In the genomic region with DNA sequence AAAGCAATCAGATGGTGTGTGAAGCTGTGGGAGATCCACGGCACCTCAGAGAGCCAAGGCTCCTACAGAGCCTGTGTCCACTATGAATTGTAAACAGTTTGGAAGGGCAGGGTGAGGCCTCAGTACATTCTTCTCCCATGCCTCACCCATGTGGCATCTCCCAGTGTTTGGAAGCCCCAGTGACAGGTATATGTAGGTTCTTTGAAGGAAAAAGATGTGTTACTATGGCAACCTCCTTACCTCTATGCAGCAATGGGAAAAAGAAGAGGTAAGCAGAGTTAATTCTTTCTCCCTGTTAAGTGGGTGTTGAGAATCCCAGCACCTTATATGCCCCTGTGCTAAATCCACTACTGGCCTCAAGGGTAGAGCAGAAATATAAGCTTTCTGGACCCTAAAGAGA, we compare ENCODE assay signal across 23 mouse cellular contexts.
"Had no signal": no experiment of that assay in that cellular context is flagged by ENCODE, and none has a peak within 500 bp of the region (broad histone marks: within the 10 kb centered on the region; RNA-seq: fewer than 3 reads in every experiment).

No protein-coding gene starts in this region.

- H3K9ac ChIP-seq: heart, embryonic 12.5 days; hindbrain, embryonic 14.5 days; intestine, embryonic 15.5 days; limb, embryonic 12.5 days had no signal

- ATAC-seq: inflammation-experienced regulatory T-cells, adult 6 months; intestine, embryonic 15.5 days; intestine, postnatal 0 days had no signal

- H3K9me3 ChIP-seq: heart, embryonic 10.5 days; heart, embryonic 12.5 days; intestine, embryonic 15.5 days; limb, embryonic 10.5 days; limb, embryonic 12.5 days had no signal

- H3K4me1 ChIP-seq: heart, embryonic 10.5 days; heart, embryonic 12.5 days; intestine, embryonic 15.5 days; limb, embryonic 10.5 days; limb, embryonic 12.5 days had no signal

- H3K27me3 ChIP-seq: heart, embryonic 12.5 days; intestine, embryonic 15.5 days; limb, embryonic 12.5 days had no signal

- H3K36me3 ChIP-seq: heart, embryonic 10.5 days; heart, embryonic 12.5 days; intestine, embryonic 15.5 days; limb, embryonic 10.5 days; limb, embryonic 12.5 days had no signal

- H3K4me3 ChIP-seq: gastrocnemius, adult 2 months; heart, embryonic 10.5 days; heart, embryonic 12.5 days; intestine, embryonic 15.5 days; layer of hippocampus, adult 2 months; left cerebral cortex, adult 2 months; limb, embryonic 10.5 days; limb, embryonic 12.5 days had no signal

- DNase-seq: gastrocnemius, adult 2 months; gastrocnemius, postnatal 10 days; gastrocnemius, postnatal 25 days; heart, adult 18-20 months; heart, postnatal 10 days; heart, postnatal 4 days; kidney, adult 18-20 months; kidney, adult 8-10 months; kidney, postnatal 10 days; kidney, postnatal 25 days; kidney, postnatal 4 days; liver had no signal

- H3K4me2 ChIP-seq: heart, embryonic 12.5 days; hindbrain, embryonic 14.5 days; intestine, embryonic 15.5 days; limb, embryonic 12.5 days; liver, embryonic 11.5 days had no signal

- H3K27ac ChIP-seq: gastrocnemius, adult 2 months; heart, embryonic 10.5 days; hindbrain, embryonic 14.5 days; intestine, embryonic 15.5 days; layer of hippocampus, adult 2 months; left cerebral cortex, adult 2 months; limb, embryonic 10.5 days; limb, embryonic 12.5 days had no signal
